Mouse (Mus musculus) heart, adult 2 months (tissue): ENCODE measurements around the gene Tbr1. TPM values are rescaled to one million over a fixed set of nuclear protein-coding genes. Genes with fewer than 3 reads are reported as not detected.

Experiments used
- DNase-seq, 2 experiments: peaks; one replicate each; pipeline ENCODE4 v3.0.0; 2021
- H3K27ac ChIP-seq: fragments of 200-600 bp; 2 replicates; pipeline ENCODE4 v1.8.1; 2022
- H3K27me3 ChIP-seq: fragments of 200-500 bp; 2 replicates; pipeline ENCODE4 v1.6.1; 2012; ENCODE audit warnings: mild to moderate bottlenecking, low read length, inconsistent platforms, mixed read lengths; ENCODE audit not compliant: control insufficient read depth, insufficient read depth
- H3K36me3 ChIP-seq: fragments of 200-500 bp; 2 replicates; pipeline ENCODE4 v1.6.1; 2012; ENCODE audit warnings: low read length, inconsistent platforms; ENCODE audit not compliant: control insufficient read depth, insufficient read depth
- H3K4me1 ChIP-seq: fragments of 200-500 bp; 2 replicates; pipeline ENCODE4 v1.6.1; 2011; ENCODE audit warnings: low read length; ENCODE audit not compliant: control insufficient read depth, insufficient read depth
- H3K4me3 ChIP-seq: fragments of 200-600 bp; 2 replicates; pipeline ENCODE4 v1.8.1; 2022
- H3K79me2 ChIP-seq: fragments of 200-500 bp; replicated peaks from 2 replicates; pipeline ENCODE4 v1.6.1; 2012; ENCODE audit warnings: mild to moderate bottlenecking, inconsistent platforms, low read length, moderate library complexity, mixed read lengths; ENCODE audit not compliant: control insufficient read depth, insufficient read depth
- H3K9ac ChIP-seq: fragments of 200-500 bp; 2 replicates; pipeline ENCODE4 v1.6.1; 2012; ENCODE audit warnings: low read depth, mild to moderate bottlenecking, control low read depth, inconsistent platforms, low read length, mixed read lengths
- CTCF ChIP-seq: fragments of 200-600 bp; IDR thresholded peaks from 2 replicates; pipeline ENCODE4 v1.8.1; 2022; ENCODE audit warnings: antibody characterized with exemption, mild to moderate bottlenecking, moderate library complexity
- EP300 ChIP-seq: fragments of 200-500 bp; IDR thresholded peaks from 2 replicates; pipeline ENCODE4 v1.6.1; 2011; ENCODE audit warnings: low read depth, low read length, control low read depth; ENCODE audit not compliant: insufficient read depth
- POLR2A ChIP-seq: fragments of 200-500 bp; IDR thresholded peaks from 2 replicates; pipeline ENCODE4 v1.6.1; 2011; ENCODE audit warnings: mild to moderate bottlenecking, low read depth, low read length, control low read depth; ENCODE audit not compliant: insufficient read depth
- WGBS: fragments of 180-500 bp; shearing (Covaris S2); methylation state at CpG from one replicate; pipeline ENCODE4 v1.1.7; 2018; 5-methylcytosine and 5-hydroxymethylcytosine counted together
- intact Hi-C: fragments of 180-260 bp; cut with DNase I; formaldehyde crosslinking; loops from one replicate; pipeline ENCODE4 v1.15.1; 2025
- long read RNA-seq: library from polyadenylated mRNA; stranded (forward); transcript quantifications from one replicate; pipeline ENCODE4 v2.0.0, GENCODE M21; 2021
- polyA plus RNA-seq: library from polyadenylated mRNA; depleted of rRNA; stranded (reverse); fragments of >200 nt; gene quantifications from 2 replicates; pipeline ENCODE4 v1.2.3, GENCODE M21; 2012; rRNA removed
- total RNA-seq, 2 experiments: library from RNA; stranded (reverse); gene quantifications; 2 replicates each; pipeline ENCODE4 v1.2.3; 2021

Gene Tbr1
- total RNA-seq (under 1 TPM in 1 of 2 experiments, not detected in 1; 0.09 TPM), polyA plus RNA-seq (not detected in 2 replicates)
- long read RNA-seq, result 0 reads

DNA sequence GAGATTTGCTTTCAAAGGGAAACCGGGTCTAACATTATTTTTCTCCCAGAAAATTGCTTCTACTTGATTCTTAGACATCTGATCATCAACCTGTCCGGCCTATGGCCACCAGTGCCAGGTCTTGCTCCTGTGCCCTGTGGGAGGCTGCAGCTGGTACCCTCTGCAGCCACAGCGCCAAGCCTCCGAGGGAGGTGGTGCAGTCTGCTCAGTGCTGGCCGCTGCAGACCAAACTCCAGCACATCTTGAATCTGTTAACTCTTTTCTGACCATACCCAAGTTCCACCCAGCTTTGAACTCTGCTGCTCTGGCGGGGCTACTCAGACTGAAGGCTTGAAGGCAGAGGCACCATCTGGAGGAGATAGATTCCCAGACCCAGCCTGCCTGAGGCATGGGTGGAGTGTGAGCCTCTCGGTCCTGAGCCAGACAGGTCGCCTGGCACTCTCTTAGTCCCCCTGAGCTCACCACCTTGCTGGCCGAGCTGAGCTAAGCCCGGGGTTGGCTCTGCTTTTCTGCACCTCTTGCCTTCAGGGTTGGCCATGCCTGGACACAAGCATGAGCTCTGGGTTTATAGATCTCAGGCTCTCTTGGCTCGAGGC is at the start of gene Tbr1:
TSS of gene Tbr1 (plus strand) at position 275 of the 596 bp plus-strand sequence.
- TF ChIP-seq CTCF (no peak), POLR2A (no peak), EP300 (no peak)
- peaks cover 26% of the 10 kb centered on the region for H3K27me3 ChIP-seq
- H3K79me2 ChIP-seq, result no peaks in the 10 kb centered on the region
- DNase-seq, result peak in 1 of 2 experiments; percentile 15
- H3K9ac ChIP-seq, result no peak within 1 kb of the TSS
- H3K4me3 ChIP-seq, result no peak within 1 kb of the TSS
- H3K36me3 ChIP-seq, result no peaks in the 10 kb centered on the region
- intact Hi-C loops, result no loop called here
- 36% methylated on average over 11 of the region's 11 CpGs for WGBS
- H3K4me1 ChIP-seq, result no peaks in the 10 kb centered on the region
- H3K27ac ChIP-seq, result no peak within 1 kb of the TSS

DNA sequence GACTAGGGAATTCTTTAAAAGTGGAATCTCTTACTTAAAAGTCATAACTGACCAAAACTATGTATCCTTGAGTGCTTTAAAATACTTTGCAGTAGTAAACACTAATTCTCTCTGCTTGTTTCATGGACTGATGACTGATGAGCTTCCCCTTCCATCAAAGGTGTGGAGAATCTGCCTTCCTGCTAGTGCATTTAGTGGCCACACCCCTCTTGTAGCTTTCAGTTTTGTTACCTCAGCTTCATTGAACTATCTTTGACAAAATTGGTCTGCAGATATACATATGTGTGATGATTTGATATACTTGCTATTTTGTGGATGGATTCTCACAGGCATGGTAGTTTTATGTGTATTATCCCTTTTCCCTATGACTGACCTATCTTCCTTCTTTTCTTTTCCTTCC is 47.7 kb upstream of the Tbr1 start:
- Histone ChIP-seq H3K9ac (no peak overlapping the region), H3K27me3 (no peaks in the 10 kb centered on the region), H3K79me2 (no peaks in the 10 kb centered on the region), H3K4me1 (no peaks in the 10 kb centered on the region), H3K27ac (no peak overlapping the region), H3K36me3 (no peaks in the 10 kb centered on the region), H3K4me3 (no peak overlapping the region)
- TF ChIP-seq EP300, result no peak
- no peak for TF ChIP-seq POLR2A
- TF ChIP-seq CTCF, result no peak
- DNase-seq, result no peak
- intact Hi-C loops, result no loop called here

DNA sequence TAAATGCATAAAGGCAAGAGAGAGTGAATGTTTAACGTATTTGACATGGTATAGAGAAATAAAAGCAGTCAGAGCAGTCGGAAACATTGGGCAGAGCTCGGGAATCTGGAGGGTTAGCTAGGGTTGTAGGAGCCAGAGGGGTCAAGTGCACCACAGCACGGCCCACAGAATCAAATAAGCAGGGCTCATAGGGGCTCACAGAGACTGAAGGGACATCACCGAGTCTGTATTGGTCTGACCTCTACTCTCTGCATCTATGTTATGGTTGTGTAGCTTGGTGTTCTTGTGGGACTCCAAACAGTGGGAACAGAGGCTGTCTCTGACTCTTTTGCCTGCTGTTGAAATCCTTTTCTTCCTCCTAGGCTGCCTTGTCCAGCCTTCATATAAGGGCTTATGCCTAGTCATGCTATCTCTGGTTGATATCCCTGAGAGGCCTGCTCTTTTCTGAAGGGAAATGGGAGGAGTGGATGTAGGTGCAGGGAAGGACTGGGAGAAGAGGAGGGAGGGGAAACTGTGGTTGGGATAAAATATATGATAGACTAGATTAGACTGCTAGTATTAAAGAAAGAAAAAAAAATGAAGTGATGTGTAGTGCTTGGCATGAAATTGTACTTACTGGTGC is 43.4 kb upstream of the Tbr1 start:
- Histone ChIP-seq H3K9ac (no peak overlapping the region), H3K27ac (no peak overlapping the region), H3K27me3 (no peaks in the 10 kb centered on the region), H3K36me3 (no peaks in the 10 kb centered on the region), H3K79me2 (no peaks in the 10 kb centered on the region), H3K4me3 (no peak overlapping the region), H3K4me1 (no peaks in the 10 kb centered on the region)
- intact Hi-C loops, result no loop called here
- no peak for TF ChIP-seq POLR2A
- WGBS, result 86% methylated on average over 5 of the region's 5 CpGs
- no peak for DNase-seq

DNA sequence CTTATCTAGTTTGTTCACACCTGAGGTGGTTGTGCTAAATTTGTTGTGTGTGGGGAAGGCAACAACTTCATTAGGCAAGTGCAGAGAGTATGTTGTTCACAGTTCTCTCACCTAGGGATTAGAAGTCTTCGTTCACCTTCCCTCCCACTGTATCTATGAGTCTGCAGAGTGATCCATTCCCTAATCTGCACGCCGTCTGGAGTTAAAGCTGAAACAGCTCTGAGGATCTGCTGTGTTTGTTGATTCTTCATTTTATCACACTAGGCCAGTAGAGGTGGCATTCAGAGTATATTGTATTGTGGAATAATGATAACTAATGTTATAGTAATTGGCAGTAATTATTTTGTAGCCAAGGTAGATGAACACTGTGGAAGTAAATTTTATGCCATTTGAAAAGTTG is 42.7 kb upstream of the Tbr1 start:
- 86% methylated on average over 3 of the region's 3 CpGs for WGBS
- H3K4me1 ChIP-seq, result no peaks in the 10 kb centered on the region
- no peaks in the 10 kb centered on the region; the same call in 1 of the 2 replicates for H3K36me3 ChIP-seq
- no peaks in the 10 kb centered on the region for H3K27me3 ChIP-seq
- DNase-seq, result no peak
- no peak overlapping the region for H3K4me3 ChIP-seq
- H3K9ac ChIP-seq, result no peak overlapping the region
- H3K27ac ChIP-seq, result no peak overlapping the region
- intact Hi-C loops, result no loop called here
- no peak for TF ChIP-seq CTCF
- no peak for TF ChIP-seq POLR2A
- TF ChIP-seq EP300, result no peak
- no peaks in the 10 kb centered on the region for H3K79me2 ChIP-seq

- 83% methylated on average over 6 of the region's 6 CpGs for WGBS
- no peaks in the 10 kb centered on the region for H3K79me2 ChIP-seq
- intact Hi-C loops, result no loop called here
- H3K9ac ChIP-seq, result no peak overlapping the region
- DNase-seq, result no peak
- TF ChIP-seq POLR2A (no peak), EP300 (no peak), CTCF (no peak)
- H3K4me3 ChIP-seq, result no peak overlapping the region
- H3K27ac ChIP-seq, result no peak overlapping the region
- H3K36me3 ChIP-seq, result no peaks in the 10 kb centered on the region; the same call in 1 of the 2 replicates
- no peaks in the 10 kb centered on the region for H3K4me1 ChIP-seq
- H3K27me3 ChIP-seq, result no peaks in the 10 kb centered on the region
Observed at GRCm38 (mm10) chr2:61764470-61765105, 38.1 kb upstream of the Tbr1 start.

DNA sequence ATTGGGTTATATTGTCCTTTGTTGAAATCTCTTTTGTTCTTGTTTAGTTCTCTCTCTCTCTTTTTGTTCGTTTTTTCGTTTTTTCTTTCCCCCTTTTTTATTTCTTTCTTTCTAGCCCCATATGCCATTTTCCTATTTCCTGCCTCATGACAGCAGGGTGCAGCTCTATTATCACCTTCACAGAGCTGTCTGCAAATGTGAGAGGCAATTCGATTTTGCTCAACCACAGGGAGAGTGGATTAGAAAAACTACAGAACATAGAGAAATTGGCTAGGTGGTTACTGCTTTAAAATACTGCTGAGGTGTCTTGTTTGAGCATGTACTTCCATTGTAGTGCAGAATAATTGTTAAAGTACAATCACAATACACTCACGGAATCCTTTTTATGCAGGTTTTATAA is 37.2 kb upstream of the Tbr1 start:
- Histone ChIP-seq H3K36me3 (no peaks in the 10 kb centered on the region; the same call in 1 of the 2 replicates), H3K9ac (no peak overlapping the region), H3K79me2 (no peaks in the 10 kb centered on the region), H3K27ac (no peak overlapping the region), H3K4me1 (no peaks in the 10 kb centered on the region), H3K4me3 (no peak overlapping the region), H3K27me3 (no peaks in the 10 kb centered on the region)
- intact Hi-C loops, result no loop called here
- TF ChIP-seq EP300 (no peak), CTCF (no peak), POLR2A (no peak)
- WGBS, result 66% methylated on average over 4 of the region's 4 CpGs
- DNase-seq, result no peak
